Mouse (Mus musculus): ENCODE data around the gene Cep104. TPM values are rescaled to one million over a fixed set of nuclear protein-coding genes. Genes with fewer than 3 reads are reported as not detected.

The Cep104 gene
- total RNA-seq, 1 experiment: 15.0 TPM

DNA sequence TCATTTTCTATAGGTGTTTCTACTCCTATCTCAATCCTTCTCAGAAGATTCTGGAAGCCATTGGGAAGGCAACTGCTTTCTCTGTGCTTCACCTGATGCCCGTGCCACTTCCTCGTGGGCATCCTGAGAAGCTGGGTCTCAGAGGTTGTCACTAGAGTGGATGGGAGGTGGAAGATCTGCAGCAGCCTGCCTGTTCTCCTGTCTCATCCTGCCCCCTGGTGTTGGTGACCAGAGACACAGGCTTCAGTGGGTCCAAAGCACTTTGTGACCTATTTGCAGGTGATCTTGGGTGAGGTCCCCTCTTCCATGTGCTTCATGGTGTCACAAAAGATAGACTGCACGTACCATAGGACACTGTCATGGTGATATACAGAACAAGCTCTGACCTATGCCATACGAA lies 31.8 kb upstream of the Cep104 start:
- no peak for DNase-seq (ENCODE audit: low read depth, low spot score)
- Histone ChIP-seq H3K9ac (ENCODE audit: insufficient read depth, low read depth, low read length, poor library complexity, severe bottlenecking) (no peak overlapping the region), H3K9me3 (ENCODE audit: control insufficient read depth, insufficient read depth, low read depth, low read length) (no peaks in the 10 kb centered on the region), H3K4me3 (ENCODE audit: insufficient read depth in 1 of 2, low read depth in 1 of 2, low read length in 2 of 2, poor library complexity in 1 of 2, severe bottlenecking in 1 of 2) (no peak overlapping the region), H3K4me1 (ENCODE audit: control insufficient read depth in 2 of 2, insufficient read depth in 2 of 2, low read length in 2 of 2, poor library complexity in 1 of 2) (no peaks in the 10 kb centered on the region), H3K36me3 (ENCODE audit: control insufficient read depth, insufficient read depth, low read length, poor library complexity, severe bottlenecking) (no peaks in the 10 kb centered on the region), H3K27ac (ENCODE audit: insufficient read depth, low read depth, low read length, poor library complexity, severe bottlenecking) (no peak overlapping the region)
- TF ChIP-seq ZNF384 (IDR thresholded peaks at IDR 0.05; ENCODE audit: low read depth, low read length): no peak
- peak; percentile 70; the same call in 1 of the 2 replicates for TF ChIP-seq ZC3H11A (IDR thresholded peaks at IDR 0.05; ENCODE audit: borderline replicate concordance, low read depth, low read length)
- TF ChIP-seq MAFK (IDR thresholded peaks at IDR 0.05; ENCODE audit: insufficient read depth, low read depth, low read length): no peak
- in situ Hi-C loops (cut with MboI; ENCODE audit: low sequenced_read_pairs in 2 of 2, unreplicated experiment in 2 of 2): no loop called here

GRCm38 (mm10) chr4:153944261-153944660 lies 30.7 kb upstream of the Cep104 start:
- no peak for DNase-seq (ENCODE audit: low read depth, low spot score)
- no peak overlapping the region for H3K4me3 ChIP-seq (ENCODE audit: insufficient read depth in 1 of 2, low read depth in 1 of 2, low read length in 2 of 2, poor library complexity in 1 of 2, severe bottlenecking in 1 of 2)
- TF ChIP-seq HCFC1 (IDR thresholded peaks at IDR 0.05; ENCODE audit: borderline replicate concordance, insufficient read depth, low read length) (no peak), MAFK (IDR thresholded peaks at IDR 0.05; ENCODE audit: insufficient read depth, low read depth, low read length) (no peak), ZC3H11A (IDR thresholded peaks at IDR 0.05; ENCODE audit: borderline replicate concordance, low read depth, low read length) (no peak), ZNF384 (IDR thresholded peaks at IDR 0.05; ENCODE audit: low read depth, low read length) (no peak), CHD2 (IDR thresholded peaks at IDR 0.05; ENCODE audit: low read depth, low read length) (no peak)
- no peaks in the 10 kb centered on the region for H3K9me3 ChIP-seq (ENCODE audit: control insufficient read depth, insufficient read depth, low read depth, low read length)
- no peak overlapping the region for H3K27ac ChIP-seq (ENCODE audit: insufficient read depth, low read depth, low read length, poor library complexity, severe bottlenecking)
- no peaks in the 10 kb centered on the region for H3K36me3 ChIP-seq (ENCODE audit: control insufficient read depth, insufficient read depth, low read length, poor library complexity, severe bottlenecking)
- no peak overlapping the region for H3K9ac ChIP-seq (ENCODE audit: insufficient read depth, low read depth, low read length, poor library complexity, severe bottlenecking)
- no peaks in the 10 kb centered on the region for H3K4me1 ChIP-seq (ENCODE audit: control insufficient read depth in 2 of 2, insufficient read depth in 2 of 2, low read length in 2 of 2, poor library complexity in 1 of 2)
- in situ Hi-C loops (cut with MboI; ENCODE audit: low sequenced_read_pairs in 2 of 2, unreplicated experiment in 2 of 2): no loop called here

DNA sequence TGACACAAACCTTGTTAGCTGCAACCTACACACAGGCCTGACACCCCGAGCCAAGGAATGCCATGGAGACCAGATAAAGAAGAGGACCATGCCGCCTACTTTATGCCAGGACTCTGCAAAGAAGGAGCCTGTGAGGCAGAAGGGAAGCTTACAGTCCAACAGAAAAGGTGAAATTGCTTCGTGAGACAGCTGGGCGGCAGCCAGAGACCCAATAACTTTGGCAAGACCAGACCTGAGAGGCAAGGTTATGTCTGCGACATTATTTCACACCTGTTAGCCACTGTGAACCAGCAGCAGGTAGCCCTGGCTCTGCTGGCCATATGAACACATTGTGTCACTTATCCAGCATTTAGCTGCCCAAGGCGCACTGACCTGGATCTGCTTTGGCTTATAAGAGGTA lies 29.3 kb upstream of the Cep104 start:
- Histone ChIP-seq H3K9me3 (ENCODE audit: control insufficient read depth, insufficient read depth, low read depth, low read length) (no peaks in the 10 kb centered on the region), H3K36me3 (ENCODE audit: control insufficient read depth, insufficient read depth, low read length, poor library complexity, severe bottlenecking) (no peaks in the 10 kb centered on the region), H3K9ac (ENCODE audit: insufficient read depth, low read depth, low read length, poor library complexity, severe bottlenecking) (no peak overlapping the region), H3K27ac (ENCODE audit: insufficient read depth, low read depth, low read length, poor library complexity, severe bottlenecking) (no peak overlapping the region), H3K4me1 (ENCODE audit: control insufficient read depth in 2 of 2, insufficient read depth in 2 of 2, low read length in 2 of 2, poor library complexity in 1 of 2) (no peaks in the 10 kb centered on the region), H3K4me3 (ENCODE audit: insufficient read depth in 1 of 2, low read depth in 1 of 2, low read length in 2 of 2, poor library complexity in 1 of 2, severe bottlenecking in 1 of 2) (no peak overlapping the region)
- in situ Hi-C loops (cut with MboI; ENCODE audit: low sequenced_read_pairs in 2 of 2, unreplicated experiment in 2 of 2): no loop called here
- DNase-seq (ENCODE audit: low read depth, low spot score): no peak
- TF ChIP-seq MAFK (IDR thresholded peaks at IDR 0.05; ENCODE audit: insufficient read depth, low read depth, low read length): no peak
- no peak for TF ChIP-seq ZNF384 (IDR thresholded peaks at IDR 0.05; ENCODE audit: low read depth, low read length)
- no peak for TF ChIP-seq ZC3H11A (IDR thresholded peaks at IDR 0.05; ENCODE audit: borderline replicate concordance, low read depth, low read length)
- no peak for TF ChIP-seq HCFC1 (IDR thresholded peaks at IDR 0.05; ENCODE audit: borderline replicate concordance, insufficient read depth, low read length)
- no peak for TF ChIP-seq CHD2 (IDR thresholded peaks at IDR 0.05; ENCODE audit: low read depth, low read length)

- peaks cover 0 to 4% of the 10 kb centered on the region in 2 experiments; a peak in 1 of 4 replicates for H3K4me1 ChIP-seq (ENCODE audit: control insufficient read depth in 2 of 2, insufficient read depth in 2 of 2, low read length in 2 of 2, poor library complexity in 1 of 2)
- H3K9me3 ChIP-seq (ENCODE audit: control insufficient read depth, insufficient read depth, low read depth, low read length): no peaks in the 10 kb centered on the region
- DNase-seq (ENCODE audit: low read depth, low spot score): no peak
- in situ Hi-C loops (cut with MboI; ENCODE audit: low sequenced_read_pairs in 2 of 2, unreplicated experiment in 2 of 2): no loop called here
- TF ChIP-seq CHD2 (IDR thresholded peaks at IDR 0.05; ENCODE audit: low read depth, low read length): no peak
- H3K27ac ChIP-seq (ENCODE audit: insufficient read depth, low read depth, low read length, poor library complexity, severe bottlenecking): no peak overlapping the region
- no peaks in the 10 kb centered on the region for H3K36me3 ChIP-seq (ENCODE audit: control insufficient read depth, insufficient read depth, low read length, poor library complexity, severe bottlenecking)
- H3K9ac ChIP-seq (ENCODE audit: insufficient read depth, low read depth, low read length, poor library complexity, severe bottlenecking): no peak overlapping the region
- peak overlapping the region in 1 of 2 experiments; percentile 35; a peak in 3 of 4 replicates for H3K4me3 ChIP-seq (ENCODE audit: insufficient read depth in 1 of 2, low read depth in 1 of 2, low read length in 2 of 2, poor library complexity in 1 of 2, severe bottlenecking in 1 of 2)
Measured at GRCm38 (mm10) chr4:153950372-153950771, 24.6 kb upstream of the Cep104 start.

DNA sequence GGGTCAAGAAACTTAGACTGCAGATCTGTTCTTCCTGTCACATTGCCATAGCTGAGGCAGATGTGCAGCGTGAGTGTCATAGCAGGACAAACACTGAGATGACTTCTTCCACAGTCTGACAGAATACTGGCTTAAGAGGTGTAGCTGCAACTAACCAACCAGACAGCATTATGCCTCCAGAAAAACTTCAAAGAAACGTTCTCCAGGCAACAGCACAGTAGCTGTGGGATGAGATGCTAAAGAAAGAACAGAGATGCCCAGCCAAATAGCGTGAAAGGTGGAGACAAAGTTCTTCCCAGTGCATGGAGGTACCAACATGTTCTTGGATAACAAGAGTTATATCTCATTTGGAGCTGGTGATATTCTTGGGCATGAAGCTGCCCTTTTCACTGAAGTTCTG lies 23.8 kb upstream of the Cep104 start:
- TF ChIP-seq ZC3H11A (IDR thresholded peaks at IDR 0.05; ENCODE audit: borderline replicate concordance, low read depth, low read length): no peak
- TF ChIP-seq HCFC1 (IDR thresholded peaks at IDR 0.05; ENCODE audit: borderline replicate concordance, insufficient read depth, low read length): no peak
- TF ChIP-seq ZNF384 (IDR thresholded peaks at IDR 0.05; ENCODE audit: low read depth, low read length): no peak
- TF ChIP-seq CHD2 (IDR thresholded peaks at IDR 0.05; ENCODE audit: low read depth, low read length): no peak
- no peak for TF ChIP-seq MAFK (IDR thresholded peaks at IDR 0.05; ENCODE audit: insufficient read depth, low read depth, low read length)
- no peak overlapping the region for H3K4me3 ChIP-seq (ENCODE audit: insufficient read depth in 1 of 2, low read depth in 1 of 2, low read length in 2 of 2, poor library complexity in 1 of 2, severe bottlenecking in 1 of 2)
- DNase-seq (ENCODE audit: low read depth, low spot score): no peak
- in situ Hi-C loops (cut with MboI; ENCODE audit: low sequenced_read_pairs in 2 of 2, unreplicated experiment in 2 of 2): no loop called here
- H3K4me1 ChIP-seq (ENCODE audit: control insufficient read depth in 2 of 2, insufficient read depth in 2 of 2, low read length in 2 of 2, poor library complexity in 1 of 2): peaks cover 0 to 4% of the 10 kb centered on the region in 2 experiments; a peak in 2 of 4 replicates
- H3K9me3 ChIP-seq (ENCODE audit: control insufficient read depth, insufficient read depth, low read depth, low read length): no peaks in the 10 kb centered on the region
- no peaks in the 10 kb centered on the region for H3K36me3 ChIP-seq (ENCODE audit: control insufficient read depth, insufficient read depth, low read length, poor library complexity, severe bottlenecking)
- no peak overlapping the region for H3K9ac ChIP-seq (ENCODE audit: insufficient read depth, low read depth, low read length, poor library complexity, severe bottlenecking)
- no peak overlapping the region for H3K27ac ChIP-seq (ENCODE audit: insufficient read depth, low read depth, low read length, poor library complexity, severe bottlenecking)

All from ES-E14 (cell line).